Mouse (Mus musculus) small intestine, adult 2 months (tissue): ENCODE results near the gene Msh4.
"Not testable (repeated sequence)": the region's sequence is repeated elsewhere in the genome, so short reads cannot be mapped to it uniquely, and the experiment has no call there.

ENCODE experiments used
- CTCF ChIP-seq: fragments of 200-500 bp; IDR thresholded peaks from 2 replicates; pipeline ENCODE4 v1.5.1; 2012; ENCODE audit warnings: low read depth, mild to moderate bottlenecking, control low read depth, inconsistent platforms, low read length, moderate library complexity, mixed read lengths; ENCODE audit not compliant: insufficient replicate concordance, insufficient read length; ENCODE audit errors: extremely low read depth
- POLR2A ChIP-seq: fragments of 200-500 bp; IDR thresholded peaks from 2 replicates; pipeline ENCODE4 v1.6.1; 2012; ENCODE audit warnings: low read depth, mild to moderate bottlenecking, control low read depth, inconsistent platforms, low read length, moderate library complexity

DNA sequence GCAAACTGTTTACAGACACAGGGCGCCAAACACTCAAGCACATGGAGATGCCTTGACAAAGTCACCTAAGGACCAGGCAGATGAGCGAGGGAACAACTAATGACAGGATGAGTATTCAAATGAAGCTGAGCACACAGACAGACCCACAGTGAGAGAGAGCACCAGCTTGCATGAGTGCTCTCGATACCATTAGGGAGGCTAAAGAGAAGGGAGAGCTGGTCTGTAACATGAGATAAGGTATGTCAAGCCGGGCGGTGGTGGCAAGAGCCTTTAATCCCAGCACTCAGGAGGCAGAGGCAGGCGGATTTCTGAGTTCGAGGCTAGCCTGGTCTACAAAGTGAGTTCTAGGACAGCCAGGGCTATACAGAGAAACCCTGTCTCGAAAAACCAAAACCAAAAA, 45.5 kb downstream of the Msh4 start:
- TF ChIP-seq CTCF, POLR2A: not testable (repeated sequence)
